In the genomic region with DNA sequence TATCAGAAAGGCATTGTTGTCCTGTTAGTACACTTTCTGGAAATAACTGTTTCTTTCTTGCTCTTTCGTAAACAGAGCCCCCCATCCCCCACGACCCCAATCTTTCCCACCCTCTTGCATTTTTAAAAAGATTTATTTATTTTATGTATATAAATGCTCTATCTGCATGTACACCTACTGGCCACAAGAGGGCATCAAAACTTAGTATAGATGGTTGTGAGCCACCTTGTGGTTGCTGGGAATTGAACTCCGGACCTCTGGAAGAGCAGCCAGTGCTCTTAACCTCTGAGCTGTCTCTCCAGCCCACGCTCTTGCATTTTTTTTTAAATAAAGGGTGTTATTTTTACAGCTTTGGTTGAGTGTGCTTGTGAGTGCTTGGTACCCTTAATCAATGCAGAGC, we compare ENCODE assay signal across 28 mouse cellular contexts. TPM values are rescaled to one million over a fixed set of nuclear protein-coding genes. Genes with fewer than 3 reads are reported as not detected.
DNase-seq lines count a peak whose midpoint lies in the region; ATAC-seq and TF ChIP-seq lines count a peak whose summit lies in the region.
"Had no signal": no experiment of that assay in that cellular context is flagged by ENCODE, and none has a peak within 500 bp of the region (broad histone marks: within the 10 kb centered on the region; RNA-seq: fewer than 3 reads in every experiment).

No protein-coding gene starts in this region.

- peak; percentile 57 for TF ChIP-seq CTCF in kidney, postnatal 0 days (IDR thresholded peaks at IDR 0.05; ENCODE audit: low read depth)
- peak; percentile 64 for TF ChIP-seq CTCF in midbrain, postnatal 0 days (IDR thresholded peaks at IDR 0.05)

- no peak overlapping the region for H3K27ac ChIP-seq in kidney, postnatal 0 days
- no peak overlapping the region for H3K27ac ChIP-seq in kidney, embryonic 15.5 days
- H3K27ac ChIP-seq in midbrain, postnatal 0 days (ENCODE audit: low read depth, low read length) = no peak overlapping the region
- no peak overlapping the region for H3K27ac ChIP-seq in midbrain, embryonic 11.5 days (ENCODE audit: low read depth, low read length)
- H3K27ac ChIP-seq: embryonic facial prominence, embryonic 12.5 days; hindbrain, embryonic 15.5 days; limb, embryonic 10.5 days; macrophage; midbrain, embryonic 13.5 days had no signal

- H3K27me3 ChIP-seq in kidney, postnatal 0 days (ENCODE audit: insufficient read depth, low read length) = no peaks in the 10 kb centered on the region
- peaks cover 32% of the 10 kb centered on the region for H3K27me3 ChIP-seq in kidney, embryonic 15.5 days
- no peaks in the 10 kb centered on the region for H3K27me3 ChIP-seq in midbrain, postnatal 0 days (ENCODE audit: insufficient read depth, low read length)
- H3K27me3 ChIP-seq in midbrain, embryonic 11.5 days (ENCODE audit: control insufficient read depth, insufficient read depth, low read length) = peaks cover 5% of the 10 kb centered on the region; the same call in 1 of the 2 replicates
- H3K27me3 ChIP-seq: embryonic facial prominence, embryonic 12.5 days; hindbrain, embryonic 15.5 days; midbrain, embryonic 13.5 days had no signal

- no peak for ATAC-seq in kidney, postnatal 0 days (replicated peaks; ENCODE audit: low FRiP score, low read depth)
- ATAC-seq in kidney, embryonic 15.5 days (replicated peaks; ENCODE audit: low FRiP score) = no peak
- no peak for ATAC-seq in midbrain, postnatal 0 days (ENCODE audit: low FRiP score)
- ATAC-seq in midbrain, embryonic 11.5 days (ENCODE audit: low FRiP score) = no peak
- ATAC-seq in megakaryocyte progenitor cell, adult 5-6 weeks (replicated peaks; ENCODE audit: poor library complexity) = no peak
- ATAC-seq: activated CD4-positive, CD25-positive, alpha-beta regulatory T cell, adult 4 months; forebrain, embryonic 16.5 days; midbrain, embryonic 13.5 days had no signal

- no peak overlapping the region for H3K4me2 ChIP-seq in kidney, postnatal 0 days (ENCODE audit: low read length)
- no peak overlapping the region for H3K4me2 ChIP-seq in kidney, embryonic 15.5 days
- no peak overlapping the region for H3K4me2 ChIP-seq in midbrain, postnatal 0 days (ENCODE audit: low read depth, low read length, poor library complexity, severe bottlenecking)
- no peak overlapping the region for H3K4me2 ChIP-seq in midbrain, embryonic 11.5 days
- H3K4me2 ChIP-seq: embryonic facial prominence, embryonic 12.5 days; hindbrain, embryonic 15.5 days; midbrain, embryonic 13.5 days had no signal

- no peak overlapping the region for H3K4me3 ChIP-seq in kidney, postnatal 0 days (replicated peaks; ENCODE audit: low read depth, low read length)
- H3K4me3 ChIP-seq in kidney, embryonic 15.5 days (replicated peaks) = no peak overlapping the region
- no peak overlapping the region for H3K4me3 ChIP-seq in midbrain, postnatal 0 days (ENCODE audit: low read depth, low read length)
- H3K4me3 ChIP-seq in midbrain, embryonic 11.5 days (ENCODE audit: low read depth, low read length) = no peak overlapping the region
- H3K4me3 ChIP-seq: embryonic facial prominence, embryonic 12.5 days; hindbrain, embryonic 15.5 days; limb, embryonic 10.5 days; midbrain, embryonic 13.5 days; myocyte had no signal

- no peak for DNase-seq in kidney, postnatal 0 days (ENCODE audit: low spot score)
- DNase-seq in midbrain, postnatal 0 days (ENCODE audit: low spot score) = no peak
- no peak for DNase-seq in midbrain, embryonic 11.5 days (ENCODE audit: low spot score, missing footprints)
- DNase-seq in R1 (ENCODE audit: low read depth, low spot score) = peak; percentile 38
- no peak for DNase-seq in spleen, postnatal 14 days (ENCODE audit: low spot score in 2 of 2)
- DNase-seq: adrenal gland, postnatal 14 days; cerebellum, adult 8-10 months; gastrocnemius, postnatal 10 days; heart, postnatal 14 days; kidney, adult 9 months; layer of hippocampus, postnatal 36 days; right cerebral cortex, adult 18-20 months had no signal

- no peaks in the 10 kb centered on the region for H3K9me3 ChIP-seq in kidney, postnatal 0 days (replicated peaks; ENCODE audit: low read length)
- 0 out of 2 replicates have a peak, but pooled peaks cover 6% of the 10 kb centered on the region for H3K9me3 ChIP-seq in kidney, embryonic 15.5 days (replicated peaks)
- H3K9me3 ChIP-seq in midbrain, postnatal 0 days (ENCODE audit: low read length) = no peaks in the 10 kb centered on the region
- no peaks in the 10 kb centered on the region for H3K9me3 ChIP-seq in midbrain, embryonic 11.5 days (ENCODE audit: control insufficient read depth, low read length)
- H3K9me3 ChIP-seq: embryonic facial prominence, embryonic 12.5 days; hindbrain, embryonic 15.5 days; limb, embryonic 10.5 days; midbrain, embryonic 13.5 days had no signal

- no peak overlapping the region for H3K9ac ChIP-seq in kidney, postnatal 0 days (ENCODE audit: low read depth, low read length)
- H3K9ac ChIP-seq in kidney, embryonic 15.5 days = no peak overlapping the region
- H3K9ac ChIP-seq in midbrain, postnatal 0 days (replicated peaks; ENCODE audit: low read length, poor library complexity, severe bottlenecking) = no peak overlapping the region
- H3K9ac ChIP-seq in midbrain, embryonic 11.5 days (ENCODE audit: low read length) = no peak overlapping the region
- H3K9ac ChIP-seq: embryonic facial prominence, embryonic 12.5 days; hindbrain, embryonic 15.5 days; midbrain, embryonic 13.5 days had no signal

- WGBS in kidney, postnatal 0 days = 86% methylated on average over 4 of the region's 4 CpGs
- 82% methylated on average over 4 of the region's 4 CpGs for WGBS in kidney, embryonic 15.5 days
- 84% methylated on average over 4 of the region's 4 CpGs for WGBS in midbrain, postnatal 0 days
- 86% methylated on average over 4 of the region's 4 CpGs for WGBS in midbrain, embryonic 11.5 days

- H3K36me3 ChIP-seq in kidney, postnatal 0 days (ENCODE audit: insufficient read depth, low read length) = no peaks in the 10 kb centered on the region
- H3K36me3 ChIP-seq in kidney, embryonic 15.5 days = no peaks in the 10 kb centered on the region
- no peaks in the 10 kb centered on the region for H3K36me3 ChIP-seq in midbrain, postnatal 0 days (ENCODE audit: insufficient read depth, low read length)
- H3K36me3 ChIP-seq in midbrain, embryonic 11.5 days (ENCODE audit: control insufficient read depth, insufficient read depth, low read length) = no peaks in the 10 kb centered on the region
- H3K36me3 ChIP-seq: embryonic facial prominence, embryonic 12.5 days; hindbrain, embryonic 15.5 days; limb, embryonic 10.5 days; midbrain, embryonic 13.5 days had no signal

- peaks cover 6% of the 10 kb centered on the region; the same call in 1 of the 2 replicates for H3K4me1 ChIP-seq in kidney, postnatal 0 days (replicated peaks; ENCODE audit: insufficient read depth, low read length)
- peaks cover 22% of the 10 kb centered on the region for H3K4me1 ChIP-seq in kidney, embryonic 15.5 days
- peaks cover 8% of the 10 kb centered on the region for H3K4me1 ChIP-seq in midbrain, postnatal 0 days (ENCODE audit: insufficient read depth, low read length)
- H3K4me1 ChIP-seq in midbrain, embryonic 11.5 days (ENCODE audit: control insufficient read depth, insufficient read depth, low read length) = peaks cover 24% of the 10 kb centered on the region

RNA-seq across cellular contexts. Expression of gene Gm26897, which starts 5.3 kb away (rescaled TPM):
- not detected in 2 replicates for polyA plus RNA-seq in kidney, postnatal 0 days (2015; fragmentation: Nextera tagmentation; extraction: Ambion mirVana)
- not detected in 2 replicates for polyA plus RNA-seq in kidney, embryonic 15.5 days (2015; fragmentation: Nextera tagmentation; extraction: Ambion mirVana)
- total RNA-seq in midbrain, postnatal 0 days (2014; rRNA removed) = not detected in 2 replicates
- polyA plus RNA-seq in midbrain, postnatal 0 days (2015; fragmentation: Nextera tagmentation; extraction: Ambion mirVana) = not detected in 2 replicates
- not detected in 2 replicates for polyA plus RNA-seq in midbrain, embryonic 11.5 days (2014; fragmentation: Nextera tagmentation; extraction: Ambion mirVana)
- total RNA-seq in megakaryocyte progenitor cell, adult 5-6 weeks (2015) = not detected in 2 replicates
- not detected in 2 replicates for total RNA-seq in megakaryocyte progenitor cell, adult 5-6 weeks (2017)
- total RNA-seq: adrenal gland, postnatal 14 days; gastrocnemius, postnatal 10 days; heart, adult 8-10 months; heart, postnatal 14 days; layer of hippocampus, postnatal 36 days had no signal
- polyA plus RNA-seq: activated CD4-positive, CD25-positive, alpha-beta regulatory T cell, adult 4 months; cortical plate, adult 2 months; embryonic facial prominence, embryonic 12.5 days; forebrain, embryonic 16.5 days; hindbrain, embryonic 15.5 days; large intestine, adult 2 months; limb, embryonic 10.5 days; liver, embryonic 16.5 days; macrophage; midbrain, embryonic 13.5 days; myocyte; spleen, adult 2 months; stomach, embryonic 16.5 days had no signal
